Mouse (Mus musculus) forebrain, embryonic 16.5 days (tissue): ENCODE measurements at regions not wholly inside any gene's neighbourhood (a gene's known extent, or its start where the extent isn't known, plus 50 kb on each side); places are given as distances from the start of the nearest gene placed in this dataset.

Experiments used
- ATAC-seq: fragments of 200-750 bp; cut with Nextera tagmentation; 2 replicates; pipeline ENCODE4 v1.8.0; 2017; ENCODE audit warnings: mild to moderate bottlenecking, moderate library complexity
- H3K27ac ChIP-seq: fragments of 300-500 bp; sonication (generic); 2 replicates; pipeline ENCODE4 v1.5.1; 2014; ENCODE audit warnings: low read length, control low read depth
- H3K27me3 ChIP-seq: fragments of 300-500 bp; sonication (generic); replicated peaks from 2 replicates; pipeline ENCODE4 v1.6.1; 2014; ENCODE audit warnings: low read length; ENCODE audit not compliant: control insufficient read depth, insufficient read depth
- H3K36me3 ChIP-seq: fragments of 300-500 bp; sonication (generic); 2 replicates; pipeline ENCODE4 v1.6.1; 2014; ENCODE audit not compliant: control insufficient read depth, insufficient read depth
- H3K4me1 ChIP-seq: fragments of 300-500 bp; sonication (generic); replicated peaks from 2 replicates; pipeline ENCODE4 v1.6.1; 2014; ENCODE audit warnings: low read length; ENCODE audit not compliant: control insufficient read depth, insufficient read depth
- H3K4me2 ChIP-seq: fragments of 300-500 bp; sonication (generic); 2 replicates; pipeline ENCODE4 v1.6.1; 2014; ENCODE audit warnings: mild to moderate bottlenecking, low read length, control low read depth
- H3K4me3 ChIP-seq: fragments of 300-500 bp; sonication (generic); replicated peaks from 2 replicates; pipeline ENCODE4 v1.5.1; 2014; ENCODE audit warnings: mild to moderate bottlenecking, low read length, control low read depth
- H3K9ac ChIP-seq: fragments of 300-500 bp; sonication (generic); replicated peaks from 2 replicates; pipeline ENCODE4 v1.6.1; 2014; ENCODE audit warnings: low read depth, low read length, control low read depth
- H3K9me3 ChIP-seq: fragments of 300-500 bp; sonication (generic); 2 replicates; pipeline ENCODE4 v1.6.1; 2016; ENCODE audit warnings: low read length; ENCODE audit not compliant: control insufficient read depth
- WGBS: fragments of 180-500 bp; shearing (Covaris S2); extraction: QIAGEN DNeasy Blood & Tissue Kit; methylation state at CpG from one replicate; pipeline ENCODE4 v1.1.7; 2014; 5-methylcytosine and 5-hydroxymethylcytosine counted together

GRCm38 (mm10) chr10:17648077-17648476 lies 74.9 kb upstream of the Cited2 start:
- ATAC-seq = no peak
- H3K9ac ChIP-seq = no peak overlapping the region
- 78% methylated on average over 6 of the region's 6 CpGs for WGBS

GRCm38 (mm10) chr10:17650997-17651750 lies 71.8 kb upstream of the Cited2 start:
- Histone ChIP-seq H3K4me2 (no peak overlapping the region), H3K27ac (no peak overlapping the region), H3K4me3 (no peak overlapping the region), H3K36me3 (no peaks in the 10 kb centered on the region), H3K9me3 (no peaks in the 10 kb centered on the region), H3K4me1 (peaks cover 4% of the 10 kb centered on the region), H3K27me3 (no peaks in the 10 kb centered on the region), H3K9ac (no peak overlapping the region)
- no peak for ATAC-seq
- 87% methylated on average over 6 of the region's 6 CpGs for WGBS

More at GRCm38 (mm10) chr10:17648077-17648476, 74.9 kb upstream of the Cited2 start:
- no peaks in the 10 kb centered on the region for H3K9me3 ChIP-seq
- no peak overlapping the region for H3K27ac ChIP-seq
- no peaks in the 10 kb centered on the region; the same call in 1 of the 2 replicates for H3K4me1 ChIP-seq
- H3K27me3 ChIP-seq = no peaks in the 10 kb centered on the region
- no peaks in the 10 kb centered on the region for H3K36me3 ChIP-seq
- no peak overlapping the region for H3K4me2 ChIP-seq
- H3K4me3 ChIP-seq = no peak overlapping the region

- no peak overlapping the region for H3K4me2 ChIP-seq
- 34% methylated on average over 6 of the region's 6 CpGs for whole genome bisulfite sequencing
- H3K4me1 ChIP-seq = peaks cover 4% of the 10 kb centered on the region
- H3K36me3 ChIP-seq = no peaks in the 10 kb centered on the region
- H3K9ac ChIP-seq = no peak overlapping the region
- no peaks in the 10 kb centered on the region for H3K9me3 ChIP-seq
- peak; percentile 54; the same call in 1 of the 2 replicates for ATAC-seq
- no peaks in the 10 kb centered on the region for H3K27me3 ChIP-seq
- no peak overlapping the region for H3K4me3 ChIP-seq
- no peak overlapping the region for H3K27ac ChIP-seq
These were observed 69.7 kb upstream of the Cited2 start for GRCm38 (mm10) chr10:17653325-17653724.

DNA sequence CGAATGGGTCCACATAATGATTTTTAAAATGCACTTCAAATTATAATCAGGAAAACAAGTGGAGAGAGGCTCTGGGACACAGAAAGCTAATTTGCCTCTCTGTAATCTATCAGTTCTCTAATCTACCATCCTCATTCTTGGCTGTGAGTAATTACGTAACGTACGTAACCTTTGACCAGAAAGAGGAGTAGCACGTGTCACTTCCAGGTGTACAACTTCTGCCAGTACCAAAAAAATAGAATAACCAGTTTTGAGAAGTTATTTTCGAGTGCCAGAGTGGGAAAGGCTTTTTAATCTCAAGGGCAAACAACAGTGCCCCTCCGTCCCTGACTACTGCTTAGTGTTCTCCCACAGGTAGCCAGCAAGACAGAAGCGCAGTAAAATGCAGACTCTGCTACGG lies 69.2 kb upstream of the Cited2 start:
- no peak overlapping the region for H3K4me2 ChIP-seq
- no peaks in the 10 kb centered on the region for H3K9me3 ChIP-seq
- no peak overlapping the region for H3K4me3 ChIP-seq
- WGBS = 76% methylated on average over 9 of the region's 9 CpGs
- H3K27ac ChIP-seq = no peak overlapping the region
- no peaks in the 10 kb centered on the region for H3K36me3 ChIP-seq
- peaks cover 4% of the 10 kb centered on the region for H3K4me1 ChIP-seq
- no peak for ATAC-seq
- H3K9ac ChIP-seq = no peak overlapping the region
- H3K27me3 ChIP-seq = no peaks in the 10 kb centered on the region

DNA sequence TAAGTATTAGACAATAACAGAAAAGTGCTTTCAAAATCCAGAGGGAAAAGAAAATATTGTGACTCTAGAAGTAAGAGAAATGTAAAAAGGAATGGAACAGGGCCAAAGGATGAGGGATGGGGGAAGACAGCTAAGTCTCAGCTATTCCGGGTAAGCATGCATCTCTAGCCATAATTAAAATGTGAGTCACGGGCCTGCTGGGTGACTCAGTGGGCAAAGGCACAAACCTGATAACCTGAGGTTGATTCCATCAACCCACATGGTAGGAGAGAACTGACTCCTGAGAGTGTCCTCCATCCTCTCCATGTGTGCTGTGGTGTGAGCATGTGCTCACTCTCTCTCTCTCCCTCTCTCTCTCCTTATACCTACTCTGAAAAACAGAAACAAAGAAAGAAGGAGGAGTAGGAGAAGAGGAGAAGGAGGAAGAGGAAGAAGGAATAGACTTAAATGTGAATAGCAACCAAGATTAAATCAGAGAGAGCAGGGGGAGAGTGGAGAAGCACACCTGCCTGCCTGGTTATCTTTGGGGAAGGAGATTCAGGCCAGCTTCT lies 68.6 kb upstream of the Cited2 start:
- H3K9ac ChIP-seq = no peak overlapping the region
- no peaks in the 10 kb centered on the region for H3K36me3 ChIP-seq
- H3K9me3 ChIP-seq = no peaks in the 10 kb centered on the region
- WGBS = 73% methylated on average over 2 of the region's 2 CpGs
- no peaks in the 10 kb centered on the region for H3K27me3 ChIP-seq
- no peak overlapping the region for H3K4me3 ChIP-seq
- no peak overlapping the region for H3K27ac ChIP-seq
- no peak for ATAC-seq
- peaks cover 4% of the 10 kb centered on the region for H3K4me1 ChIP-seq
- no peak overlapping the region for H3K4me2 ChIP-seq

DNA sequence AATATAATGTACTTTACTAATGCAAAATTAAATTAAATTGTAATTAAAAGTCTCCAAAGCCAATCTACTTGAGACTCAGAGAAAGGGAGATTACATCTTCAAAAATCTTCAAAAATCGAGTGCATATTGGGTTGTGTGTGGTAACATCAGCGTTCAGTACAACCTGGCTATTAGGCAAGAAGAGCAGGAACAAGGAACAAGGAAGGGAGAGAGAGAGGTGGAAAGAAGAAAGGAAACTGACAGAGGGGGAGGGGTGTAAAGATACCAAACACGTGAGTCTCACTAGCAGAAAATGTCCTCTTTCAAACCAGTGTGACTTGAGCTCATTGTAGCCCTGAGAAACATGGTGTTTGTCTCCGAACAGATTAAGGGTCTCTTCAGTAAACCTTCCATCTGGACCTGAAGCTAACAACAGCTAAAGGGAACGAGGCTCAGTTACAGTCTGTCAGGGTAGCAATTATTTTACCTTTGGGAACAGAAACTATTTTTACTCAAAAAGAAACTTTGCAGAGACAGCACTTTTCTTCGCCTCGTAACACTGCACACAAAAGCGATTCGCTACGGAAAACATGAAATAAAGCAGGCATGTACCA lies 67.5 kb upstream of the Cited2 start:
- H3K27ac ChIP-seq = no peak overlapping the region
- H3K4me2 ChIP-seq = no peak overlapping the region
- WGBS = 54% methylated on average over 10 of the region's 10 CpGs
- no peak overlapping the region for H3K4me3 ChIP-seq
- no peaks in the 10 kb centered on the region for H3K9me3 ChIP-seq
- no peaks in the 10 kb centered on the region for H3K27me3 ChIP-seq
- H3K4me1 ChIP-seq = peaks cover 4% of the 10 kb centered on the region
- no peaks in the 10 kb centered on the region for H3K36me3 ChIP-seq
- no peak for ATAC-seq
- H3K9ac ChIP-seq = no peak overlapping the region

GRCm38 (mm10) chr10:17656305-17656704 lies 66.7 kb upstream of the Cited2 start:
- ATAC-seq = no peak
- H3K9me3 ChIP-seq = no peaks in the 10 kb centered on the region
- no peak overlapping the region for H3K27ac ChIP-seq

GRCm38 (mm10) chr10:17656872-17657482 lies 66.0 kb upstream of the Cited2 start:
- no peak overlapping the region for H3K4me2 ChIP-seq
- H3K4me3 ChIP-seq = no peak overlapping the region
- H3K9ac ChIP-seq = no peak overlapping the region
- H3K27ac ChIP-seq = no peak overlapping the region
- ATAC-seq = no peak
- H3K27me3 ChIP-seq = no peaks in the 10 kb centered on the region
- H3K36me3 ChIP-seq = no peaks in the 10 kb centered on the region
- WGBS = 19% methylated on average over 8 of the region's 8 CpGs
- H3K4me1 ChIP-seq = peaks cover 4% of the 10 kb centered on the region
- no peaks in the 10 kb centered on the region for H3K9me3 ChIP-seq

More at GRCm38 (mm10) chr10:17656305-17656704, 66.7 kb upstream of the Cited2 start:
- no peak overlapping the region for H3K9ac ChIP-seq
- H3K27me3 ChIP-seq = no peaks in the 10 kb centered on the region
- H3K4me1 ChIP-seq = peaks cover 4% of the 10 kb centered on the region
- no peak overlapping the region for H3K4me2 ChIP-seq
- 87% methylated on average over 10 of the region's 10 CpGs for WGBS
- no peak overlapping the region for H3K4me3 ChIP-seq
- H3K36me3 ChIP-seq = no peaks in the 10 kb centered on the region

GRCm38 (mm10) chr10:17659575-17659974 lies 63.4 kb upstream of the Cited2 start:
- no peak for ATAC-seq
- H3K27me3 ChIP-seq = no peaks in the 10 kb centered on the region
- 94% methylated on average over 9 of the region's 9 CpGs for WGBS
- no peak overlapping the region for H3K27ac ChIP-seq
- H3K4me3 ChIP-seq = no peak overlapping the region
- H3K4me2 ChIP-seq = no peak overlapping the region
- no peak overlapping the region for H3K9ac ChIP-seq
- peaks cover 4% of the 10 kb centered on the region for H3K4me1 ChIP-seq
- H3K9me3 ChIP-seq = no peaks in the 10 kb centered on the region
- H3K36me3 ChIP-seq = no peaks in the 10 kb centered on the region
